Mouse (Mus musculus): ENCODE data around the gene Gpd2.

Gene Gpd2

GRCm38 (mm10) chr2:57251636-57252317 lies 14.3 kb downstream of the Gpd2 start:
- no peak for DNase-seq

GRCm38 (mm10) chr2:57252542-57253301 lies 15.3 kb downstream of the Gpd2 start:
- DNase-seq, result no peak

- DNase-seq, result no peak
These were observed 16.8 kb downstream of the Gpd2 start for GRCm38 (mm10) chr2:57254267-57254666.

GRCm38 (mm10) chr2:57255153-57255670 lies 17.8 kb downstream of the Gpd2 start:
- DNase-seq, result peak; percentile 25

- peak; percentile 46 for DNase-seq
These were observed 18.4 kb downstream of the Gpd2 start for GRCm38 (mm10) chr2:57255836-57256235.

GRCm38 (mm10) chr2:57256459-57256858 lies 19.0 kb downstream of the Gpd2 start:
- peak; percentile 43 for DNase-seq

- DNase-seq, result no peak
These were observed 24.0 kb downstream of the Gpd2 start for GRCm38 (mm10) chr2:57261286-57262077.

GRCm38 (mm10) chr2:57263431-57263830 lies 26.0 kb downstream of the Gpd2 start:
- DNase-seq, result no peak

GRCm38 (mm10) chr2:57264912-57265311 lies 27.5 kb downstream of the Gpd2 start:
- DNase-seq, result no peak

- no peak for DNase-seq
These were observed 29.4 kb downstream of the Gpd2 start for GRCm38 (mm10) chr2:57266679-57267393.

- DNase-seq, result no peak
These were observed 29.9 kb downstream of the Gpd2 start for GRCm38 (mm10) chr2:57267394-57267716.

GRCm38 (mm10) chr2:57267896-57268295 lies 30.5 kb downstream of the Gpd2 start:
- DNase-seq, result no peak

GRCm38 (mm10) chr2:57268839-57269238 lies 31.4 kb downstream of the Gpd2 start:
- DNase-seq, result no peak

GRCm38 (mm10) chr2:57269690-57270435 lies 32.4 kb downstream of the Gpd2 start:
- no peak for DNase-seq

- no peak for DNase-seq
These were observed 42.8 kb downstream of the Gpd2 start for GRCm38 (mm10) chr2:57280190-57280723.

GRCm38 (mm10) chr2:57283791-57284190 lies 46.4 kb downstream of the Gpd2 start:
- DNase-seq, result no peak

- no peak for DNase-seq
These were observed 47.8 kb downstream of the Gpd2 start for GRCm38 (mm10) chr2:57285197-57285596.

GRCm38 (mm10) chr2:57287986-57288385 lies 50.6 kb downstream of the Gpd2 start:
- no peak for DNase-seq

GRCm38 (mm10) chr2:57293571-57293970 lies 56.1 kb downstream of the Gpd2 start:
- no peak for DNase-seq

GRCm38 (mm10) chr2:57296069-57296468 lies 58.6 kb downstream of the Gpd2 start:
- no peak for DNase-seq

- DNase-seq, result no peak
These were observed 59.8 kb downstream of the Gpd2 start for GRCm38 (mm10) chr2:57297226-57297625.

- DNase-seq, result no peak
These were observed 64.1 kb downstream of the Gpd2 start for GRCm38 (mm10) chr2:57301539-57301938.
